Mouse (Mus musculus) WW6 (cell line): Measurements from ENCODE around the gene Rsu1.

Experiments
- DNase-seq: peaks from one replicate; pipeline ENCODE4 v3.0.0-alpha.2; 2013; ENCODE audit warnings: low read depth, low spot score

Rsu1 gene

GRCm38 (mm10) chr2:13060426-13061170, 210.6 kb downstream of the Rsu1 start:
- no peak for DNase-seq

- DNase-seq = no peak
Observed at GRCm38 (mm10) chr2:13048649-13049048, 222.6 kb downstream of the Rsu1 start.

DNA sequence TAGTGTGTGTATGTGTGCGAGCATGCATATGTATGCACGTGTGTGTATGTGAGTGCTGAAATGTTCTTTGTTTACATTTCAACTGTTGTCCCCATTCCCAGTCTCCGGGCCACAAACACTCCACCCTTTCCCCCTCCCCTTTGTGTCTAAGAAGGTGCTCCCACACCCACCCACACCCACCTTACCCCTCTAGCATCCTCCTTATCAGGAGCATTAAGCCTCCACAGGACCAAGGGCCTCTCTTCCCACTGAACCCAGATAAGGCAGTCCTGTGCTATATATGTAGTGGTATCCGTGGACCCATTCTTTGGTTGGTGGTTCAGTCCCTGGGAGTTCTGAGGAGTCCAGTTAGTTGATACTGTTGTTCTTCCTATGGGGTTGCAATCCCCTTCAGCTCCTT, 226.7 kb downstream of the Rsu1 start:
- DNase-seq = no peak

DNA sequence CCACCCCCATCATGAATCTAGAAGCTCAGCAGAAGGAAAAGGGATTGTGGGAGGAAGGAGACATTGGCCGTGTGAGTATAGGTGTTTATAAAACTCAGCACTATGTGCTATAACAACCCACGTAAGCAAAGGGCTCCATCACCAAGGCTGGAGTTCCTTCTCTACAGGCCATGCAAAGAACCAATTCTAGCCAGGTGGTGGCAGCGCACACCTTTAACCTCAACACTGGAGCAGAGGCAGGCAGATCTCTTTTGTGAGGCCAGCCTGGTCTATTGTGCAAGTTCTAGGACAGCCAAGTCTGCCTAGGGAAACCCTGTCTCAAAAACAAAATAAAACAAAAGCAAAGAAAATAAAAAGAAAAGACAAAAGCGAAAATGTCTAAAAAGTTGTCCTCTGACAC, 231.4 kb downstream of the Rsu1 start:
- no peak for DNase-seq

- DNase-seq = no peak
Observed at GRCm38 (mm10) chr2:13038772-13039171, 232.4 kb downstream of the Rsu1 start.
